Mouse (Mus musculus) ES-Bruce4 (cell line): ENCODE results near the gene Mtf1. TPM values are rescaled to one million over a fixed set of nuclear protein-coding genes. Genes with fewer than 3 reads are reported as not detected.
A peak's percentile ranks its signal among the peaks of the same experiment; 100 is the strongest.

Experiments
- H3K27ac ChIP-seq: 2 replicates; pipeline ENCODE4 v1.5.1; 2012; ENCODE audit warnings: low read length, inconsistent platforms; ENCODE audit not compliant: insufficient read depth
- H3K27me3 ChIP-seq: 2 replicates; pipeline ENCODE4 v1.6.1; 2012; ENCODE audit warnings: mild to moderate bottlenecking, low read length, inconsistent platforms; ENCODE audit not compliant: control insufficient read depth, poor library complexity, insufficient read depth, severe bottlenecking
- H3K36me3 ChIP-seq: 2 replicates; pipeline ENCODE4 v1.6.1; 2012; ENCODE audit warnings: inconsistent platforms, mild to moderate bottlenecking, low read length, moderate library complexity; ENCODE audit not compliant: control insufficient read depth, poor library complexity, insufficient read depth, severe bottlenecking
- H3K4me1 ChIP-seq: one replicate; pipeline ENCODE4 v1.8.1; 2011; ENCODE audit warnings: low read length; ENCODE audit not compliant: control insufficient read depth, insufficient read depth
- H3K4me3 ChIP-seq: 2 replicates; pipeline ENCODE4 v1.5.1; 2011; ENCODE audit warnings: low read depth, mild to moderate bottlenecking, low read length
- H3K9ac ChIP-seq: 2 replicates; pipeline ENCODE4 v1.6.1; 2012; ENCODE audit warnings: low read depth, mild to moderate bottlenecking, inconsistent platforms; ENCODE audit not compliant: poor library complexity, severe bottlenecking
- H3K9me3 ChIP-seq: replicated peaks from 2 replicates; pipeline ENCODE4 v1.6.1; 2012; ENCODE audit warnings: mild to moderate bottlenecking, low read length, inconsistent platforms; ENCODE audit not compliant: control insufficient read depth, poor library complexity, insufficient read depth, severe bottlenecking
- CTCF ChIP-seq: IDR thresholded peaks from one replicate; pipeline ENCODE4 v1.8.1; 2011; ENCODE audit warnings: low read depth, low read length
- EP300 ChIP-seq: IDR thresholded peaks from 2 replicates; pipeline ENCODE4 v1.6.1; 2011; ENCODE audit warnings: low read depth, low read length; ENCODE audit not compliant: insufficient read depth
- POLR2A ChIP-seq: IDR thresholded peaks from one replicate; pipeline ENCODE4 v1.8.1; 2011; ENCODE audit warnings: low read length; ENCODE audit not compliant: insufficient read depth
- polyA plus RNA-seq: library from polyadenylated mRNA; stranded (reverse); fragments of >200 nt; gene quantifications from 2 replicates; pipeline ENCODE4 v1.2.4, GENCODE M21; 2011; ENCODE audit warnings: low read depth; ENCODE audit not compliant: missing spikeins, insufficient read depth, insufficient read length

Gene Mtf1
- polyA plus RNA-seq, 1 experiment = 16.4 TPM

DNA sequence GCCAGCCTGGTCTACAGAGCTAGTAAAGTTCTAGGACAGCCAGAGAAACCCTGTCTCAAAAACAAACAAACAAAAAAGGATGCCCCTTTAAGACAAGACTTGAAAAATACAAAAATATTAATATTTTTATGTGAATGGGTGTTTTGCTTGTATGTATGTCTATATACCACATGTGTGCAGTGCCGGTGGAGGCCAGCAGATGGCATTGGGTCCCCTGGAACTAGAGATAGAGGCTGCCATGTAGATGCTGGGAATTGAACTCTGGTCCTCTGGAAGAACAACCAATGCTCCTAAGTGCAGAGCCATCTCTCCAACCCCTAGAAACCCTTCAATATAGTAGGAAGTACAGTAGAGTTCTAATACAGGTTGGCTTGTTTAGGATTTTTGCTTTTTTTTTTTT is 39.1 kb downstream of the Mtf1 start:
- Histone ChIP-seq H3K9ac (no peak overlapping the region), H3K4me1 (no peaks in the 10 kb centered on the region), H3K36me3 (peaks cover 15% of the 10 kb centered on the region), H3K27me3 (no peaks in the 10 kb centered on the region), H3K4me3 (no peak overlapping the region), H3K27ac (no peak overlapping the region), H3K9me3 (no peaks in the 10 kb centered on the region)
- TF ChIP-seq CTCF (peak; percentile 52), EP300 (no peak)

GRCm38 (mm10) chr4:124843493-124843892 is 41.6 kb downstream of the Mtf1 start:
- peaks cover 6% of the 10 kb centered on the region for H3K36me3 ChIP-seq
- no peak overlapping the region for H3K27ac ChIP-seq
- H3K4me1 ChIP-seq = no peaks in the 10 kb centered on the region
- no peaks in the 10 kb centered on the region for H3K27me3 ChIP-seq
- H3K9ac ChIP-seq = no peak overlapping the region
- no peak overlapping the region for H3K4me3 ChIP-seq
- no peak for TF ChIP-seq EP300
- no peak for TF ChIP-seq POLR2A
- TF ChIP-seq CTCF = peak; percentile 96
- H3K9me3 ChIP-seq = no peaks in the 10 kb centered on the region

GRCm38 (mm10) chr4:124847573-124847972 is 45.7 kb downstream of the Mtf1 start:
- H3K9me3 ChIP-seq = no peaks in the 10 kb centered on the region
- no peaks in the 10 kb centered on the region for H3K27me3 ChIP-seq
- peaks cover 2% of the 10 kb centered on the region for H3K4me1 ChIP-seq
- TF ChIP-seq CTCF = peak; percentile 88
- no peak for TF ChIP-seq POLR2A
- H3K27ac ChIP-seq = no peak overlapping the region
- no peaks in the 10 kb centered on the region for H3K36me3 ChIP-seq
- H3K9ac ChIP-seq = no peak overlapping the region
- no peak overlapping the region for H3K4me3 ChIP-seq

DNA sequence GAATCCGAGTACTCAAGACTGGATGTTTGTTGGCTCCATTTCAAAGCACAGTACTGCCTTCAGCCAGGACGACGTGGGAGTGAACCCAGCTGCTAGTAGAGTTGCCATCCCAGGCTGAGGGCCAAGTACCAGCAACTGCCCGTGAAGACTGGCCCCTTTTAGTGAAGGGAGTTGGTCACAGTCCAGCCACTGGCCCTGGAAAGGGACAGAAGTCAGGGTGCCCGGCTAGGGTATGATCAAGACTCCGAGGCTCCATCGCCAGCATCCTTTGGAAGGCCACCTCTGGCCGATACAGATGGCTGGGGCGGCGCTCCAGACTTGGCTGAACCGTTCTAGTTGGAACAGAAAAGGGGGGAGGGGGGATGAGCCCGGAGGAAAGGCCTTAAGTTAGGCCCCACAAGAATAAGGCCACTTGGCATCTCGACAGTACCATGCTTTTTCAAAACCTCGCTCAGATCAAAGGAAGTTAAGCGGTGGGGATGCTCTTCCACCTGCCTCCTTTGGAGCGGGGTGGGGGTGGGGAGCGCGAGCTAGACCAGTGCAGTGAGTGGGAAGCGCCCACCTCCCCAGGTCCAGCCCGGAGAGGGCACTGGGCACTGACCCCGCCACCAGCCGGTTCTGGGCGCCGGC is 47.8 kb downstream of the Mtf1 start:
- H3K27me3 ChIP-seq = no peaks in the 10 kb centered on the region
- peak overlapping the region; percentile 95 for H3K9ac ChIP-seq
- peaks cover 20% of the 10 kb centered on the region for H3K36me3 ChIP-seq
- TF ChIP-seq EP300 = no peak
- no peak for TF ChIP-seq CTCF
- no peak for TF ChIP-seq POLR2A
- no peaks in the 10 kb centered on the region for H3K9me3 ChIP-seq
- H3K27ac ChIP-seq = 0 out of 2 replicates have a peak overlapping the region, but pooled peaks have one; percentile 12
- peak overlapping the region; percentile 87 for H3K4me3 ChIP-seq
- H3K4me1 ChIP-seq = peaks cover 2% of the 10 kb centered on the region

- peaks cover 21% of the 10 kb centered on the region for H3K36me3 ChIP-seq
- peaks cover 2% of the 10 kb centered on the region for H3K4me1 ChIP-seq
- no peaks in the 10 kb centered on the region for H3K27me3 ChIP-seq
- H3K9me3 ChIP-seq = no peaks in the 10 kb centered on the region
- peak within 1 kb of the TSS; percentile 95 for H3K9ac ChIP-seq
- 0 out of 2 replicates have a peak within 1 kb of the TSS, but pooled peaks have one; percentile 12 for H3K27ac ChIP-seq
- no peak for TF ChIP-seq CTCF
- TF ChIP-seq POLR2A = no peak
- TF ChIP-seq EP300 = no peak
- H3K4me3 ChIP-seq = peak within 1 kb of the TSS; percentile 87
Measured at GRCm38 (mm10) chr4:124850261-124850913, 48.5 kb downstream of the Mtf1 start, which contains the start of gene Yrdc. Yrdc (plus strand) TSS chr4:124850679.

- no peaks in the 10 kb centered on the region for H3K9me3 ChIP-seq
- peak within 1 kb of the TSS; percentile 87 for H3K4me3 ChIP-seq
Measured at GRCm38 (mm10) chr4:124850933-124851658, 49.2 kb downstream of the Mtf1 start, which contains the start of gene 1110065P20Rik. 1110065P20Rik (minus strand) TSS chr4:124851196.

More at GRCm38 (mm10) chr4:124850933-124851658, 49.2 kb downstream of the Mtf1 start, which contains the start of gene 1110065P20Rik:
- Histone ChIP-seq H3K27me3 (no peaks in the 10 kb centered on the region), H3K9ac (peak within 1 kb of the TSS; percentile 95), H3K36me3 (peaks cover 21% of the 10 kb centered on the region), H3K27ac (no peak within 1 kb of the TSS), H3K4me1 (peaks cover 2% of the 10 kb centered on the region)
- TF ChIP-seq CTCF = no peak
- TF ChIP-seq EP300 = no peak
- TF ChIP-seq POLR2A = no peak
